Mouse (Mus musculus) CH12.LX (cell line): ENCODE measurements at regions not wholly inside any gene's neighbourhood (a gene's known extent, or its start where the extent isn't known, plus 50 kb on each side); places are given as distances from the start of the nearest gene placed in this dataset.

Experiments used
- DNase-seq: peaks from one replicate; pipeline ENCODE4 v3.0.0-alpha.2; 2013; ENCODE audit errors: extremely low read depth
- H3K27ac ChIP-seq: 2 replicates; pipeline ENCODE4 v1.5.1; 2012; ENCODE audit warnings: low read depth, mild to moderate bottlenecking, control low read depth, moderate library complexity; ENCODE audit not compliant: insufficient read depth
- H3K27me3 ChIP-seq: replicated peaks from 2 replicates; pipeline ENCODE3; 2012; ENCODE audit warnings: inconsistent platforms
- H3K36me3 ChIP-seq, 2 experiments: replicated peaks in 1 of 2; 2 replicates each; pipeline versions ENCODE3 to v1.6.1; 2012; ENCODE audit warnings: inconsistent platforms in 1 of 2, low read length in 1 of 2, mild to moderate bottlenecking in 1 of 2, mixed read lengths in 1 of 2, moderate library complexity in 1 of 2; ENCODE audit not compliant: control insufficient read depth in 1 of 2, insufficient read depth in 1 of 2
- H3K4me1 ChIP-seq, 2 experiments: 2 replicates each; pipeline ENCODE4 v1.6.1; 2012; ENCODE audit warnings: inconsistent platforms in 1 of 2, moderate library complexity in 1 of 2; ENCODE audit not compliant: insufficient read depth in 2 of 2, control insufficient read depth in 1 of 2
- H3K4me2 ChIP-seq: 2 replicates; pipeline ENCODE4 v1.6.1; 2012; ENCODE audit warnings: low read depth, mild to moderate bottlenecking, control low read depth; ENCODE audit not compliant: poor library complexity, insufficient read depth, severe bottlenecking
- H3K4me3 ChIP-seq, 3 experiments: fragments of 150-350 bp in 1 of 3; sonication (generic) in 1 of 3; replicated peaks in 1 of 3; 2 replicates each; pipeline versions ENCODE3 to v1.5.1; 2011 to 2012; ENCODE audit warnings: low read depth in 2 of 3, low read length in 2 of 3, mild to moderate bottlenecking in 2 of 3, moderate library complexity in 2 of 3, control low read depth in 1 of 3, improper control_type of control experiment in 1 of 3, inconsistent platforms in 1 of 3, mixed read lengths in 1 of 3; ENCODE audit not compliant: poor library complexity in 1 of 3
- H3K79me2 ChIP-seq: replicated peaks from 2 replicates; pipeline ENCODE4 v1.6.1; 2012; ENCODE audit warnings: mild to moderate bottlenecking, moderate library complexity; ENCODE audit not compliant: control insufficient read depth, poor library complexity, insufficient read depth, severe bottlenecking; ENCODE audit errors: extremely low read depth
- H3K9ac ChIP-seq: 2 replicates; pipeline ENCODE4 v1.6.1; 2012; ENCODE audit warnings: low read depth, mild to moderate bottlenecking, control low read depth, moderate library complexity; ENCODE audit not compliant: insufficient read depth
- H3K9me3 ChIP-seq: replicated peaks from 2 replicates; pipeline ENCODE3; 2012; ENCODE audit warnings: low read length, inconsistent platforms, mixed read lengths
- BHLHE40 ChIP-seq: IDR thresholded peaks from 2 replicates; pipeline ENCODE4 v1.6.1; 2011; ENCODE audit warnings: mild to moderate bottlenecking, low read depth, low read length, improper control_type of control experiment
- CHD1 ChIP-seq: IDR thresholded peaks from 2 replicates; pipeline ENCODE4 v1.6.1; 2012; ENCODE audit warnings: low read depth, low read length, improper control_type of control experiment, inconsistent platforms
- CHD2 ChIP-seq: IDR thresholded peaks from 2 replicates; pipeline ENCODE4 v1.6.1; 2011; ENCODE audit warnings: low read length, improper control_type of control experiment
- CTCF ChIP-seq, 2 experiments: IDR thresholded peaks in 1 of 2; conservative IDR thresholded peaks in 1 of 2; 2 replicates each; pipeline ENCODE4 v1.5.1; 2011 to 2012; ENCODE audit warnings: low read depth in 2 of 2, low read length in 2 of 2, improper control_type of control experiment in 1 of 2, inconsistent platforms in 1 of 2, mild to moderate bottlenecking in 1 of 2, moderate library complexity in 1 of 2
- E2F4 ChIP-seq: IDR thresholded peaks from 2 replicates; pipeline ENCODE4 v1.6.1; 2011; ENCODE audit warnings: low read depth, low read length, improper control_type of control experiment; ENCODE audit not compliant: insufficient replicate concordance
- ELF1 ChIP-seq: IDR thresholded peaks from 2 replicates; pipeline ENCODE4 v1.6.1; 2014; ENCODE audit warnings: low read depth, mild to moderate bottlenecking, inconsistent platforms, low read length, improper control_type of control experiment
- EP300 ChIP-seq: IDR thresholded peaks from 2 replicates; pipeline ENCODE4 v1.6.1; 2011; ENCODE audit warnings: low read length, improper control_type of control experiment
- ETS1 ChIP-seq: conservative IDR thresholded peaks from 2 replicates; pipeline ENCODE4 v1.6.1; 2012; ENCODE audit warnings: low read depth, mild to moderate bottlenecking, inconsistent platforms, low read length, improper control_type of control experiment, moderate library complexity
- JUN ChIP-seq: IDR thresholded peaks from 2 replicates; pipeline ENCODE4 v1.6.1; 2011; ENCODE audit warnings: low read depth, mild to moderate bottlenecking, low read length, improper control_type of control experiment, moderate library complexity; ENCODE audit not compliant: insufficient read depth
- KAT2A ChIP-seq: IDR thresholded peaks from 2 replicates; pipeline ENCODE4 v1.6.1; 2012; ENCODE audit warnings: low read length, improper control_type of control experiment, inconsistent platforms; ENCODE audit not compliant: insufficient replicate concordance
- MAFK ChIP-seq: IDR thresholded peaks from 2 replicates; pipeline ENCODE4 v1.6.1; 2011; ENCODE audit warnings: low read length, improper control_type of control experiment; ENCODE audit not compliant: insufficient replicate concordance
- MAX ChIP-seq: IDR thresholded peaks from 2 replicates; pipeline ENCODE4 v1.6.1; 2011; ENCODE audit warnings: low read length, improper control_type of control experiment
- MAZ ChIP-seq: IDR thresholded peaks from 2 replicates; pipeline ENCODE4 v1.6.1; 2012; ENCODE audit warnings: low read depth, mild to moderate bottlenecking, inconsistent platforms, low read length, improper control_type of control experiment, moderate library complexity
- MYC ChIP-seq: IDR thresholded peaks from 2 replicates; pipeline ENCODE4 v1.6.1; 2011; ENCODE audit warnings: low read depth, mild to moderate bottlenecking, improper control_type of control experiment, low read length
- PAX5 ChIP-seq: IDR thresholded peaks from 2 replicates; pipeline ENCODE4 v1.6.1; 2012; ENCODE audit warnings: low read length, inconsistent platforms, mixed read lengths
- RAD21 ChIP-seq: IDR thresholded peaks from 2 replicates; pipeline ENCODE4 v1.6.1; 2011; ENCODE audit warnings: low read depth, mild to moderate bottlenecking, low read length, improper control_type of control experiment, moderate library complexity
- RCOR1 ChIP-seq: conservative IDR thresholded peaks from 2 replicates; pipeline ENCODE4 v1.6.1; 2012; ENCODE audit warnings: low read depth, mild to moderate bottlenecking, inconsistent platforms, low read length, improper control_type of control experiment
- SIN3A ChIP-seq: IDR thresholded peaks from 2 replicates; pipeline ENCODE4 v1.6.1; 2012; ENCODE audit warnings: low read length, improper control_type of control experiment, inconsistent platforms
- SMC3 ChIP-seq: IDR thresholded peaks from 2 replicates; pipeline ENCODE4 v1.6.1; 2011; ENCODE audit warnings: low read depth, low read length, improper control_type of control experiment
- TCF12 ChIP-seq: IDR thresholded peaks from 2 replicates; pipeline ENCODE4 v1.6.1; 2014; ENCODE audit warnings: low read depth, mild to moderate bottlenecking, inconsistent platforms, low read length, improper control_type of control experiment
- UBTF ChIP-seq: IDR thresholded peaks from 2 replicates; pipeline ENCODE4 v1.6.1; 2012; ENCODE audit warnings: low read depth, mild to moderate bottlenecking, inconsistent platforms, low read length, improper control_type of control experiment, moderate library complexity
- USF1 ChIP-seq: IDR thresholded peaks from 2 replicates; pipeline ENCODE4 v1.6.1; 2014; ENCODE audit warnings: low read depth, mild to moderate bottlenecking, inconsistent platforms, low read length, improper control_type of control experiment
- ZC3H11A ChIP-seq: IDR thresholded peaks from 2 replicates; pipeline ENCODE4 v1.6.1; 2012; ENCODE audit warnings: low read depth, mild to moderate bottlenecking, inconsistent platforms, low read length, improper control_type of control experiment
- ZKSCAN1 ChIP-seq: IDR thresholded peaks from 2 replicates; pipeline ENCODE4 v1.6.1; 2012; ENCODE audit warnings: low read depth, inconsistent platforms, low read length, improper control_type of control experiment, borderline replicate concordance
- ZMIZ1 ChIP-seq: IDR thresholded peaks from 2 replicates; pipeline ENCODE4 v1.6.1; 2012; ENCODE audit warnings: low read depth, mild to moderate bottlenecking, inconsistent platforms, low read length, improper control_type of control experiment
- ZNF384 ChIP-seq: IDR thresholded peaks from 2 replicates; pipeline ENCODE4 v1.6.1; 2012; ENCODE audit warnings: low read depth, low read length, improper control_type of control experiment, inconsistent platforms
- dilution Hi-C: fragments of 300-500 bp; cut with MboI; formaldehyde crosslinking; loops from 2 replicates; pipeline ENCODE4 v1.14.3; 2020; ENCODE audit warnings: low sequenced_read_pairs; ENCODE audit not compliant: extremely low pct_unique_long_range_greater_than_20kb, extremely low pct_ligation_motif_present
- in situ Hi-C: fragments of 300-500 bp; cut with MboI; formaldehyde crosslinking; loops from 3 replicates; pipeline ENCODE4 v1.14.3; 2019; ENCODE audit warnings: low sequenced_read_pairs, low pct_ligation_motif_present, low pct_unique_long_range_greater_than_20kb, mixed read lengths

GRCm38 (mm10) chr6:140337897-140338749 lies 85.7 kb upstream of the Plekha5 start:
- DNase-seq: no peak
- no peaks in the 10 kb centered on the region for H3K36me3 ChIP-seq
- no peak overlapping the region for H3K4me2 ChIP-seq
- no peak for TF ChIP-seq USF1
- no peak for TF ChIP-seq ETS1
- TF ChIP-seq KAT2A: no peak
- no peak for TF ChIP-seq MYC
- no peak for TF ChIP-seq PAX5
- no peak for TF ChIP-seq UBTF
- no peak for TF ChIP-seq BHLHE40
- TF ChIP-seq JUN: no peak
- TF ChIP-seq ELF1: no peak
- TF ChIP-seq SIN3A: no peak
- TF ChIP-seq SMC3: no peak
- no peak for TF ChIP-seq CTCF (conservative IDR thresholded peaks at IDR 0.05 in 1 of 2, IDR thresholded peaks at IDR 0.05 in 1 of 2; ENCODE audit: low read depth in 2 of 2, low read length in 2 of 2)
- TF ChIP-seq RAD21: no peak
- no peak for TF ChIP-seq ZC3H11A
- TF ChIP-seq, all 38 proteins: peak for 0
- dilution Hi-C loops: no loop called here
- Histone ChIP-seq H3K27me3 (no peaks in the 10 kb centered on the region), H3K9ac (no peak overlapping the region), H3K4me3 (no peak overlapping the region), H3K4me1 (no peaks in the 10 kb centered on the region), H3K27ac (no peak overlapping the region), H3K79me2 (no peaks in the 10 kb centered on the region), H3K9me3 (peaks cover 69% of the 10 kb centered on the region)
- in situ Hi-C loops: no loop called here

GRCm38 (mm10) chr6:140337083-140337491 lies 86.8 kb upstream of the Plekha5 start:
- Histone ChIP-seq H3K4me3 (no peak overlapping the region), H3K36me3 (no peaks in the 10 kb centered on the region), H3K9me3 (peaks cover 70% of the 10 kb centered on the region), H3K4me2 (no peak overlapping the region), H3K27ac (no peak overlapping the region), H3K4me1 (no peaks in the 10 kb centered on the region), H3K27me3 (no peaks in the 10 kb centered on the region), H3K9ac (no peak overlapping the region), H3K79me2 (no peaks in the 10 kb centered on the region)
- DNase-seq: no peak
- in situ Hi-C loops (no loop called here), dilution Hi-C loops (no loop called here)
- no peak for TF ChIP-seq ZNF384
- TF ChIP-seq ZKSCAN1: no peak
- TF ChIP-seq TCF12: no peak
- no peak for TF ChIP-seq E2F4
- TF ChIP-seq MAFK: no peak
- no peak for TF ChIP-seq ETS1
- no peak for TF ChIP-seq RAD21
- TF ChIP-seq CHD1: no peak
- no peak for TF ChIP-seq BHLHE40
- no peak for TF ChIP-seq ZMIZ1
- no peak for TF ChIP-seq JUN
- no peak for TF ChIP-seq CHD2
- no peak for TF ChIP-seq MAZ
- no peak for TF ChIP-seq SIN3A
- TF ChIP-seq SMC3: no peak
- no peak for TF ChIP-seq MAX
- TF ChIP-seq RCOR1: no peak
- TF ChIP-seq EP300: no peak
